Mouse (Mus musculus): ENCODE measurements around the gene Frem3. TPM values are rescaled to one million over a fixed set of nuclear protein-coding genes. Genes with fewer than 3 reads are reported as not detected.

Frem3 gene
- 0.02 and 0.06 TPM in 2 replicates for polyA plus RNA-seq (2015; fragmentation: Nextera tagmentation; extraction: Ambion mirVana)

DNA sequence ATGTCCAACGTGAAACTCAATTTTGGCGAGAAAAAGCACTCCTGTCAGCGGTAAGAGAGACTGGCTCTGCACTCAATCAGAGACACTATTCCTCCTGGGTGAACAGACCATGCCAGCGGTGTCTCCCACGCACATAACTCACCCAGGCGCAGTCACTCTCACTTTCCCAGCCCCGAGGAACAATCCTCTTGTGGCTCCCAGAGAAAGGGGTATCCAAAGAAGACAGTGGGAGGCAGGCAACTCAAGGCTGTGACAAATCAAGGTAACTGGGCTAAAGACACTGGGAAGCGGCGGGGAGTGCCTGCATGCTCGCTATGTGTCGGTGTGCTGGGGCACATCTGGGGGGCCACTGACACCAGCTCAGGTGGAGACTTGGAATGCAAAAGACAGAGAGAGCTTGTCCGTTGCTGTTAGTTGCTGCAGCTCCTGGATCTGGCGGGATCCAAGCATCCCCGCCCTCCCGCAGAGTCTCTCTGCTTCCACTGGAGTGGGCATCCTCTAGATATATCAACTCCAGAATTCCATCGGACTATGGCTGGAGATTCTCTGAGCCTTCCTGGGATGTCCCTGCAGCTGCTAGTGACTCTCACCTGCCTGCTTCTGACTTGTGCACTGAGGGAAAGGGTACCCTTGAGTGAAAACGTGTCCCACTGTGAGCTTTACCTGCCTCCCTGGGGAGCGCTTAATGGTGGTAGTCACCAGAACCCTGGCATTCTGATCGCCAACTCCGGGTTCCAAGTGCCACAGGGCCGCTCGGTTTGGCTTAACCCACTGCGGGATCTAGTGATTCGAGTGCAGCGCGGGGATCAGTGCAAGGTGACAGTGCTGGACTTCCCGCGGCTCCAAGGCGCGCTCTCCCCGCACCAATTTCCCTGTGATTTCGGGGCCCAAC, at the start of gene Frem3:
Gene Frem3 (plus strand): TSS at position 532 of the 892 bp plus-strand sequence.
- H3K9ac ChIP-seq (ENCODE audit: low read depth, low read length): no peak within 1 kb of the TSS
- no peaks in the 10 kb centered on the region for H3K9me3 ChIP-seq (ENCODE audit: control insufficient read depth, low read length)
- peaks cover 16% of the 10 kb centered on the region for H3K27me3 ChIP-seq (replicated peaks; ENCODE audit: control insufficient read depth, insufficient read depth, low read length)
- 2% methylated on average over 32 of the region's 32 CpGs for WGBS
- H3K4me2 ChIP-seq (ENCODE audit: low read depth, low read length): peak within 1 kb of the TSS; percentile 22
- no peaks in the 10 kb centered on the region for H3K36me3 ChIP-seq (ENCODE audit: control insufficient read depth, insufficient read depth, low read length)
- ATAC-seq: no peak
- H3K27ac ChIP-seq (ENCODE audit: low read length): no peak within 1 kb of the TSS
- no peak within 1 kb of the TSS; the same call in 1 of the 2 replicates for H3K4me3 ChIP-seq (ENCODE audit: low read length)
- H3K4me1 ChIP-seq (ENCODE audit: control insufficient read depth, insufficient read depth, low read length): no peaks in the 10 kb centered on the region; the same call in 1 of the 2 replicates

DNA sequence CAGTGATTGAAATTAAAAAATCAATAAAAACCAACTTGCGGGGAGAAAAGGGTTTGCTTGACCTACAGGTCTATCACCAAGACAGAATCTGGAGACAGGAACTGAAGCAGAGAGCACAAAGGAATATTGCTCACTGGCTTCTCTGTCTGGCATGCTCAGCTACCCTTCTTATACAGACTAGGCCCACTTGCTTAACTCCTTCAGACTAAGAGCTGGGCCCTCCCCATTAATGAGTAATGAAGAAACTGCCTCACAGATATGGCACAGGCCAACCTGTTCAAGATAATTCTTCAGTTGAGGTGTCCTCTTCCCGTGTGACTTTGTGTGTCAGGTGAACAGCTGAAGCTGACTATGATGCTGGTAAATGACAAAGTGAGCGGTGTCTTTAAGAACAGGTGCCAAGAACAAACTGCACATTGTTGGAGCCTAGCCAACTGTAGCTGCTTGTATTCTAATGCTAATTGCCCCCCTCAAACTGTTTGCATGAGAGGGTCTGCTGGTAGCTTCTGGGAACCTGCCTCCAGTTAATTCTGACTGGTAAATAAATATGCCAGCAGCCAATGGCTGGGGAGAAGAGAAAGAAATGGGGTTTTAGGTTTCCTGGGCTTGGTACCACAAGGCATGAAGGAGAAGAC, 46.6 kb upstream of the Frem3 start:
- H3K9me3 ChIP-seq (ENCODE audit: control insufficient read depth, low read length): no peaks in the 10 kb centered on the region
- 73% methylated on average over 3 of the region's 3 CpGs for WGBS

DNA sequence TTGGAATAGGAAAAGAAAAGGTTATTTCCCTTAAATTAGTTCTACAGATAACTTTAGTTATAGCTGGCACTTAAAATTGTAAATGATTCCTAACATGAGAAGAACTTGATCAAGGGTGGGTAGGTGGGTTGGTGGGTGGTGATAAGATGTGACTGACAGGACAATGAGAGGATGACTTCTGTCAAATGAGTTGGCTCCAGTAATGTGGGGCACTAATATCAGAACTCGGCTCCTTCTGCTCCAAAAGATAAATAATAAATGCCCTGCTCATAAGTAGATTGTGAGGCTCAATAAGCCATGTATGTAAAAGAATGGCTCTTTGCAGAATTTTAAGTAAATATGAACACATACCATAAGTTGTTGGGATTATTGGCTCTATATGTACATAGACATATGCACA, 43.4 kb upstream of the Frem3 start:
- Histone ChIP-seq H3K9me3 (ENCODE audit: control insufficient read depth, low read length) (no peaks in the 10 kb centered on the region), H3K27me3 (replicated peaks; ENCODE audit: control insufficient read depth, insufficient read depth, low read length) (no peaks in the 10 kb centered on the region), H3K27ac (ENCODE audit: low read length) (no peak overlapping the region), H3K4me3 (ENCODE audit: low read length) (no peak overlapping the region), H3K4me1 (ENCODE audit: control insufficient read depth, insufficient read depth, low read length) (no peaks in the 10 kb centered on the region), H3K4me2 (ENCODE audit: low read depth, low read length) (no peak overlapping the region), H3K36me3 (ENCODE audit: control insufficient read depth, insufficient read depth, low read length) (no peaks in the 10 kb centered on the region), H3K9ac (ENCODE audit: low read depth, low read length) (no peak overlapping the region)
- ATAC-seq: no peak
- WGBS: 82% methylated on average over 1 of the region's 1 CpGs

More for the DNA sequence above, 46.6 kb upstream of the Frem3 start:
- H3K27ac ChIP-seq (ENCODE audit: low read length): no peak overlapping the region
- no peak overlapping the region for H3K9ac ChIP-seq (ENCODE audit: low read depth, low read length)
- H3K27me3 ChIP-seq (replicated peaks; ENCODE audit: control insufficient read depth, insufficient read depth, low read length): no peaks in the 10 kb centered on the region
- no peaks in the 10 kb centered on the region for H3K36me3 ChIP-seq (ENCODE audit: control insufficient read depth, insufficient read depth, low read length)
- H3K4me2 ChIP-seq (ENCODE audit: low read depth, low read length): no peak overlapping the region
- no peak for ATAC-seq
- H3K4me1 ChIP-seq (ENCODE audit: control insufficient read depth, insufficient read depth, low read length): no peaks in the 10 kb centered on the region
- H3K4me3 ChIP-seq (ENCODE audit: low read length): no peak overlapping the region

DNA sequence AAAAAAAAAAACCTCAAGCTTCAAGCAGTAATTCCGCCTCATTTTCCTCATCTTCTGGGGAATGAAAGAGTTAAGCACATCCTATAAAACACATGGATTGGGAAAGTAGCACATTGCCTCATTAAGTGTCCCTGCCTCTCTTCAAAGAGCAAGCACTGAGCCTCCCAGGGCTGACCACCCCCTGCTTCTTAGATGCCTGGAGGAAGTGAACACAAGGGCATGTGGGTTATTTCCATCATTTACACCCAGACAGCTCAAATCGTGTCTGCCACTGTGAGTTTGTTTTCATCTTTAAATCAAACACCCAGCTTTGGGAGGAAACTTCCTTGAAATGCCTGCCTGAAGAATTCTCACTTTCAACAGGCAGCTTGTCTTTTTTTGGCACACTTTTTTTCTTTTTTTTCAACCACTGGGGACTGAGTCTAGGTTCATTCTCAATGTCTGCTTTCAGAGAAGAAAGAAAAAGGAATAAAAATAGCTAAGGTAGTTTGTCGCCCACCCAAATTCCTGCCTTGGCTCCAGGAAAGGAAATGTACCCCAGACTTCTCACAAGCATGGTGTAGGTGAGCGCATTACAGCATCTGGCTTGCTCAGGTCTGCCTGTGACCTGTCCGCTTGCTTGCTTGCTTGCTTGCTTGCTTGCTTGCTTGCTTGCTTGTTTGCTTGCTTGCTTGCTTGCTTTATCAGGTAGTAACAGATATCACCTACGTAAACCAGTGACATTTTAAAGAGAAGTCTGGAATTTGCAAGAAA, 42.5 kb upstream of the Frem3 start:
- no peak overlapping the region for H3K9ac ChIP-seq (ENCODE audit: low read depth, low read length)
- no peak overlapping the region for H3K4me3 ChIP-seq (ENCODE audit: low read length)
- no peaks in the 10 kb centered on the region for H3K4me1 ChIP-seq (ENCODE audit: control insufficient read depth, insufficient read depth, low read length)
- no peak overlapping the region for H3K4me2 ChIP-seq (ENCODE audit: low read depth, low read length)
- no peaks in the 10 kb centered on the region for H3K9me3 ChIP-seq (ENCODE audit: control insufficient read depth, low read length)
- H3K27ac ChIP-seq (ENCODE audit: low read length): no peak overlapping the region
- WGBS: 54% methylated on average over 6 of the region's 6 CpGs
- H3K27me3 ChIP-seq (replicated peaks; ENCODE audit: control insufficient read depth, insufficient read depth, low read length): no peaks in the 10 kb centered on the region
- no peaks in the 10 kb centered on the region for H3K36me3 ChIP-seq (ENCODE audit: control insufficient read depth, insufficient read depth, low read length)
- no peak for ATAC-seq

DNA sequence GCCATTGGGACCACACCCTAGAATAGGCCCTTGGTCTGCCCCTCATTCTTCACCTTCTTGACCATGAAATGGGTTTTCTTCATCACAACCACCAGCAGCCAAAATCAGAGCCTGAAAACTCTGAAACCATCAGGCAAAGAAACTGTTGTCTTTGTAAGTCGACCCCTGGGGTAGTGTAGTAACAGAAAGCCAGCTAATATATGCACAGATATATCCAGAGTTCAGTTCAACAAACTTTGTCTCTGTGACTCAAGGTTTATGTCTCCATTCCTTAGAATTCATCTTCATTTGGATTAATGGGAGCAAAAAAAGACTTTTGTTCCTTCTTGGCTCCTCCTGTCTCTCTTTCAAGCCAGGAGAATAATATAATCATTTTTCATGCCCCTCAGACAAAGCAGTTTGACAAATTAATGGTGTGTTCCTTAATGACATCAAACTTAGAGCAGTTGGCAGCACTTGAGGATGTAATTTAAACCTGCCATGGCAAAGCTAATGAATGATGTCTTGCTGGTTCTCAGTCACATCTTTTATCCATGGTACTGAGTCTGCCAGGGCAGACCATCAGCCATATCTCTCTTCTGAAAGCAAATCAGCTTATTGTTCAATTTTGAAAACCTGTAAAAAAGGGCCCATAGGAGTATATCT, 38.3 kb upstream of the Frem3 start:
- H3K9me3 ChIP-seq (ENCODE audit: control insufficient read depth, low read length): no peaks in the 10 kb centered on the region
- no peak overlapping the region for H3K9ac ChIP-seq (ENCODE audit: low read depth, low read length)
- 68% methylated on average over 1 of the region's 1 CpGs for WGBS
- no peaks in the 10 kb centered on the region for H3K27me3 ChIP-seq (replicated peaks; ENCODE audit: control insufficient read depth, insufficient read depth, low read length)
- ATAC-seq: no peak
- no peaks in the 10 kb centered on the region for H3K4me1 ChIP-seq (ENCODE audit: control insufficient read depth, insufficient read depth, low read length)
- H3K36me3 ChIP-seq (ENCODE audit: control insufficient read depth, insufficient read depth, low read length): no peaks in the 10 kb centered on the region
- H3K27ac ChIP-seq (ENCODE audit: low read length): no peak overlapping the region
- H3K4me3 ChIP-seq (ENCODE audit: low read length): no peak overlapping the region
- no peak overlapping the region for H3K4me2 ChIP-seq (ENCODE audit: low read depth, low read length)

DNA sequence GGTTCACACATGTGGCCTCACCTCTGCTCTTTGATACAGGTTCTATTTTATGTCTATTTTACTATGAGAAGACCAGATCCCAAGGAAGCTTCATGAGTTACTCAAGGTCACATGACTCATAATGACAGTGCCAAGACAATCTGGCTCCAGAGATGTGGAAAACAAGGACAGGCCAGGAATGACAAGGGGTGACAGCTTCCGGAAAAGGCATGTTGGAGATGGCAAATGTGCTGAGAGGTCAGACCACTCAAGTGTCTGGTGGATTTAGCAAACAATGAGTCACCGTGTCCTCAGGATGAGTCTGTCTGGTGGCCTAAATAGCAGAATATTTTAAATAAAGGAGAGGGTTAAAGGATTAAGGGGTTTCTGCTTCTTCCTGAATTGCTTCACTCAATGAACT, 33.8 kb upstream of the Frem3 start:
- no peak overlapping the region for H3K4me2 ChIP-seq (ENCODE audit: low read depth, low read length)
- no peak overlapping the region for H3K27ac ChIP-seq (ENCODE audit: low read length)
- no peak for ATAC-seq
- H3K36me3 ChIP-seq (ENCODE audit: control insufficient read depth, insufficient read depth, low read length): no peaks in the 10 kb centered on the region
- 75% methylated on average over 2 of the region's 2 CpGs for whole genome bisulfite sequencing
- H3K9me3 ChIP-seq (ENCODE audit: control insufficient read depth, low read length): no peaks in the 10 kb centered on the region
- no peaks in the 10 kb centered on the region for H3K27me3 ChIP-seq (replicated peaks; ENCODE audit: control insufficient read depth, insufficient read depth, low read length)
- H3K9ac ChIP-seq (ENCODE audit: low read depth, low read length): no peak overlapping the region
- H3K4me3 ChIP-seq (ENCODE audit: low read length): no peak overlapping the region
- no peaks in the 10 kb centered on the region for H3K4me1 ChIP-seq (ENCODE audit: control insufficient read depth, insufficient read depth, low read length)

DNA sequence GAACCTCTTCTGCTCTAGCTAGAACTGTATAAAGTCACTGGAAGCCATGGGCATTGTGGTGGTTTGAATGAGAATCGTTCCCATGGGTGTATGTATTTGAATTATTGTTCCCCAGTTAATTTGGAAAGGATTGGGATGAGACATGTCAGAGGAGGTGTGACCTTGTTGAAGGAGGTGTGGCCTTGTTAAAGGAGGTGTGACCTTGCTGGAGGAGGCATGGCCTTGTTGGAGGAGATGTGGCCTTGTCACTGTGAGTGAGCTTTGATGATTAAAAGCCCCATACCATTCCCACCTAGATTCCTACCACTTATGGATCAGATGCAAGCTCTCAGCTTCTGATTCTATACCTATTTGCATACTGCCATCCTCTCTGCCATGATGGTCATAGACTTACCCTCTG, 31.8 kb upstream of the Frem3 start:
- ATAC-seq: no peak
- Histone ChIP-seq H3K27me3 (replicated peaks; ENCODE audit: control insufficient read depth, insufficient read depth, low read length) (no peaks in the 10 kb centered on the region), H3K4me2 (ENCODE audit: low read depth, low read length) (no peak overlapping the region), H3K4me3 (ENCODE audit: low read length) (no peak overlapping the region), H3K9me3 (ENCODE audit: control insufficient read depth, low read length) (no peaks in the 10 kb centered on the region), H3K36me3 (ENCODE audit: control insufficient read depth, insufficient read depth, low read length) (no peaks in the 10 kb centered on the region), H3K27ac (ENCODE audit: low read length) (no peak overlapping the region), H3K9ac (ENCODE audit: low read depth, low read length) (no peak overlapping the region), H3K4me1 (ENCODE audit: control insufficient read depth, insufficient read depth, low read length) (no peaks in the 10 kb centered on the region)
- 78% methylated on average over 1 of the region's 1 CpGs for WGBS

DNA sequence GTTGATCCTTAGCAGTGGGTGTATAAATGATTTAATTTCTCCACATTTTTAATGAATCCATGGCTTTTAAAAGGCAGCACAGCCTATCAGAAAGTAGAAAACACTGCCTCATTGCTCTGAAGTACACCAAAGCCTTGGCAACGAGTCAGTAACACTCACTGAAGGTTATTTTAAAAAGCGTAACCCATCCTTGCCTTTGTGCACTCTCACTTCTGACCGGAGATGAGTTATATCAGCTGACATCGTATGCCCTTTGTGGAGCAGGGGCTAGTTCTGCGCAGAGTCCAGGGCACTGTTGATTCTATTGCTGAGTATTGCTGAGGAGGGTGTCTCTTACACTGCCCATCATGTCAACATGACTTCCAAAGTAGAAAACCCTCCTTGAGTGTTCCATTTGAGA, 18.3 kb upstream of the Frem3 start:
- Histone ChIP-seq H3K27me3 (replicated peaks; ENCODE audit: control insufficient read depth, insufficient read depth, low read length) (no peaks in the 10 kb centered on the region), H3K27ac (ENCODE audit: low read length) (no peak overlapping the region), H3K4me2 (ENCODE audit: low read depth, low read length) (no peak overlapping the region), H3K9ac (ENCODE audit: low read depth, low read length) (no peak overlapping the region), H3K36me3 (ENCODE audit: control insufficient read depth, insufficient read depth, low read length) (no peaks in the 10 kb centered on the region), H3K9me3 (ENCODE audit: control insufficient read depth, low read length) (no peaks in the 10 kb centered on the region), H3K4me1 (ENCODE audit: control insufficient read depth, insufficient read depth, low read length) (no peaks in the 10 kb centered on the region), H3K4me3 (ENCODE audit: low read length) (no peak overlapping the region)
- WGBS: 73% methylated on average over 5 of the region's 5 CpGs
- ATAC-seq: no peak

Measured in intestine, embryonic 16.5 days (tissue).